Mouse (Mus musculus): ENCODE measurements around the gene Nckap5. TPM values are rescaled to one million over a fixed set of nuclear protein-coding genes. Genes with fewer than 3 reads are reported as not detected.
A peak's percentile ranks its signal among the peaks of the same experiment; 100 is the strongest.

Gene Nckap5
- polyA plus RNA-seq, 1 experiment from 2014 or later = 1.1 TPM

GRCm38 (mm10) chr1:125912601-125913600 is 917.7 kb downstream of the Nckap5 start, which contains the start of gene Lypd1:
Lypd1 (minus strand) TSS chr1:125913101.
- WGBS (ENCODE audit: insufficient replicate concordance) = 7% methylated on average over 30 of the region's 30 CpGs
- H3K9ac ChIP-seq (replicated peaks) = no peak within 1 kb of the TSS
- H3K4me1 ChIP-seq (ENCODE audit: insufficient read depth) = peaks cover 7% of the 10 kb centered on the region; the same call in 1 of the 2 replicates
- TF ChIP-seq CTCF (IDR thresholded peaks at IDR 0.05; ENCODE audit: low read depth) = no peak
- TF ChIP-seq EP300 (IDR thresholded peaks at IDR 0.05; ENCODE audit: low read depth) = no peak
- no peak for DNase-seq
- H3K9me3 ChIP-seq (ENCODE audit: low read length) = no peaks in the 10 kb centered on the region
- peak within 1 kb of the TSS; percentile 81 for H3K4me2 ChIP-seq (ENCODE audit: low read depth, low read length)
- peak within 1 kb of the TSS; percentile 43 for H3K4me3 ChIP-seq (ENCODE audit: low read depth, low read length)
- H3K27me3 ChIP-seq (ENCODE audit: insufficient read depth, low read length) = peaks cover 31% of the 10 kb centered on the region
- H3K27ac ChIP-seq (ENCODE audit: low read depth) = no peak within 1 kb of the TSS
- ATAC-seq = no peak
- H3K36me3 ChIP-seq (replicated peaks; ENCODE audit: insufficient read depth, low read length) = no peaks in the 10 kb centered on the region

DNA sequence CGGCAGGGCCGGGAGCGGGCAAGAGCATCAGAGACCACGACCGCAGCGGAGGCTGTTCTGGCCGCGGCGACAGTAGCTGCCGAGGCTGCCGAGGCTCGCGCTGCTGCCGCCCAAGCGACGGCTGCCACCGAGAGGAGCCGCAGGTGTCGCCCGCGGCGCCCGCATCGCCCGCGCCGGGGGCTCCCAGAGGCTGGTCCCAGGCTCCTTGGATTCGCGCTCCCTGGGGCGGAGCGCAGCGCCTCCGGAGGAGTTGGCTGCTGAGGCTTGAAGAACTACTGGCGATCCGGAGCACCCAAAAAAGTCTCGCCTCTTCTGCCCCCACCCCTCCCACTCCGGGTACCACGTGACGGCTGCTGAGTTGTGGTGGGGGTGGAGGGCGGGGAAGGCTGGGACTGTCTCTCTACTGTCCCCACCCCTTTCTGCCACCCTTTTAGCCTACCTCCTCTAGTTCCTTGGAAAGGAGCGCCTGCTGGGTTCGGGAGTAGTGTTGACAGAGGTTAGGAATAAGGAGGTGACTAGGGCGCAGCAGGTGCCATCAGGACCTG is 918.6 kb downstream of the Nckap5 start:
- peak; percentile 21 for DNase-seq
- under 1% methylated on average over 43 of the region's 43 CpGs for WGBS (ENCODE audit: insufficient replicate concordance)

DNA sequence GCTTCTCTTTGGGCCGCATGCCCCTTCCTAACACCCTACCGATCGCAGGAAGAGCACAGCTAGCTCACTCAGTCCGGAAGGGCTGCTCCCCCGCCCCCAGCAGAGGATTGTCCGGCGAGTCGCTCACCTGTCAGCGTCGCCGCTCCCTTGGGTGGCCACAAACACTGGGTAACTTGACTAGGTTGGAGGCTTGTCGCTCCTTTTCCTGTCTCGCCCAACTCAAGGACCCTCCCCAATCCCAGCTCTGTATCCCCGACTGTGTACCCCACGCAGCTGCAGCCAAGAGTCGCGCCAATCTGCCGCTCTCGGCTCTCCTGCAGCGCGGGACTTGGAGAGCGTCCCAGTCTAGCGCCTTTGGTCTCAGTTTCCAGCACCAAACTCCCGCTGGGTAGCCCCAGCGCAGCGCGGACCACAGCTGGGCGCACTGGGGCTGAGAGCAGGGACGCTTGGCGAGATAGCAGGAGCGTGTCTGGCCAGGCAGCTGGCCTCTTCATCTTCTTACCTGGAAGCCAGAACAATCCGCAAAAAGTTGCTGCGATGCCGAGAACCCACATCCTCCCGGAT is 919.2 kb downstream of the Nckap5 start:
- TF ChIP-seq CTCF (IDR thresholded peaks at IDR 0.05; ENCODE audit: low read depth) (no peak), EP300 (IDR thresholded peaks at IDR 0.05; ENCODE audit: low read depth) (no peak)
- DNase-seq = peak; percentile 20
- Histone ChIP-seq H3K4me2 (ENCODE audit: low read depth, low read length) (peak overlapping the region; percentile 81), H3K27me3 (ENCODE audit: insufficient read depth, low read length) (peaks cover 31% of the 10 kb centered on the region), H3K9ac (replicated peaks) (no peak overlapping the region), H3K4me3 (ENCODE audit: low read depth, low read length) (peak overlapping the region; percentile 43), H3K4me1 (ENCODE audit: insufficient read depth) (peaks cover 7% of the 10 kb centered on the region; the same call in 1 of the 2 replicates), H3K9me3 (ENCODE audit: low read length) (no peaks in the 10 kb centered on the region), H3K27ac (ENCODE audit: low read depth) (no peak overlapping the region), H3K36me3 (replicated peaks; ENCODE audit: insufficient read depth, low read length) (no peaks in the 10 kb centered on the region)
- 0 out of 2 replicates have a peak, but pooled peaks have one; percentile 19 for ATAC-seq
- under 1% methylated on average over 35 of the region's 35 CpGs for WGBS (ENCODE audit: insufficient replicate concordance)

More for the DNA sequence above, 918.6 kb downstream of the Nckap5 start:
- Histone ChIP-seq H3K4me2 (ENCODE audit: low read depth, low read length) (peak overlapping the region; percentile 81), H3K9me3 (ENCODE audit: low read length) (no peaks in the 10 kb centered on the region), H3K27me3 (ENCODE audit: insufficient read depth, low read length) (peaks cover 31% of the 10 kb centered on the region), H3K4me1 (ENCODE audit: insufficient read depth) (peaks cover 7% of the 10 kb centered on the region; the same call in 1 of the 2 replicates), H3K27ac (ENCODE audit: low read depth) (no peak overlapping the region), H3K36me3 (replicated peaks; ENCODE audit: insufficient read depth, low read length) (no peaks in the 10 kb centered on the region), H3K4me3 (ENCODE audit: low read depth, low read length) (peak overlapping the region; percentile 43), H3K9ac (replicated peaks) (no peak overlapping the region)
- TF ChIP-seq CTCF (IDR thresholded peaks at IDR 0.05; ENCODE audit: low read depth) = no peak
- no peak for TF ChIP-seq EP300 (IDR thresholded peaks at IDR 0.05; ENCODE audit: low read depth)
- ATAC-seq = peak; percentile 31; the same call in 1 of the 2 replicates

- TF ChIP-seq EP300 (IDR thresholded peaks at IDR 0.05; ENCODE audit: low read depth) (no peak), CTCF (IDR thresholded peaks at IDR 0.05; ENCODE audit: low read depth) (no peak)
- ATAC-seq (no peak), DNase-seq (no peak)
- Histone ChIP-seq H3K27me3 (ENCODE audit: insufficient read depth, low read length) (peaks cover 31% of the 10 kb centered on the region), H3K9me3 (ENCODE audit: low read length) (no peaks in the 10 kb centered on the region), H3K9ac (replicated peaks) (no peak overlapping the region), H3K36me3 (replicated peaks; ENCODE audit: insufficient read depth, low read length) (no peaks in the 10 kb centered on the region), H3K4me2 (ENCODE audit: low read depth, low read length) (peak overlapping the region; percentile 81), H3K4me3 (ENCODE audit: low read depth, low read length) (0 out of 2 replicates have a peak overlapping the region, but pooled peaks have one; percentile 43), H3K4me1 (ENCODE audit: insufficient read depth) (peaks cover 7% of the 10 kb centered on the region; the same call in 1 of the 2 replicates), H3K27ac (ENCODE audit: low read depth) (no peak overlapping the region)
- 2% methylated on average over 9 of the region's 9 CpGs for WGBS (ENCODE audit: insufficient replicate concordance)
These were observed 919.7 kb downstream of the Nckap5 start for GRCm38 (mm10) chr1:125910871-125911265.

DNA sequence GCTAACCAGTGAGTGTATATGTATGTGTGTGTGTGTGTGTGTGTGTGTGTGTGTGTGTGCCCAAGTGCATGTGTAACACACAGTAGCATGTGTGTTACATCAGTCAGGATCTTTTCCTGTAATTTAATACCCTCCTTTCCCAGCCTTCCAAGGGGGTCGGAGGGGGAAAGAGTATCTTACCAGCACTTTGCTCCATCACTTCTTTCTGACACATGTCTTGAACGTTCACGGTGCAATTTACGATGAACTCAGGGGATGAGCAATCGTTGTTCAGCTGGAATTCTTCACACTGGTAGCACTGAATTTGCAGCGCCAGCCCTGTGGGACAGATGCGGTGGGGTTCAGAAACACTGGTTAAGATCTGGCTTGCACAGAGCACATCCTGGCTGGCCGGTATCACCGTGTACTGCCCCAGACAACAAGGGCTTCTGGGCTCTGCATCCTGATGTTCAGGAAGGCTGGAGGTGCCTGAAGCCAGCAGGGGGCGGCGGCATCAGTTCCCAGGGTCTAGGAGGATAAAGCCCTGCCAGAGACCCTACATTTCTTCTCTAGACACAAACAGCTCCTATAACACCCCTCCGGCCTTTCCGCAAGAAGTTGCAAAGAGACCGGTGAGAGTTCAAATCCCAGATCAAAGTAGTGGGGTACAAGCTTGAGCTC is 920.3 kb downstream of the Nckap5 start:
- Histone ChIP-seq H3K27me3 (ENCODE audit: insufficient read depth, low read length) (peaks cover 31% of the 10 kb centered on the region), H3K27ac (ENCODE audit: low read depth) (no peak overlapping the region), H3K36me3 (replicated peaks; ENCODE audit: insufficient read depth, low read length) (no peaks in the 10 kb centered on the region), H3K4me1 (ENCODE audit: insufficient read depth) (peaks cover 7% of the 10 kb centered on the region; the same call in 1 of the 2 replicates), H3K4me3 (ENCODE audit: low read depth, low read length) (no peak overlapping the region), H3K9me3 (ENCODE audit: low read length) (no peaks in the 10 kb centered on the region), H3K4me2 (ENCODE audit: low read depth, low read length) (no peak overlapping the region), H3K9ac (replicated peaks) (no peak overlapping the region)
- TF ChIP-seq CTCF (IDR thresholded peaks at IDR 0.05; ENCODE audit: low read depth) (peak; percentile 35; the same call in 1 of the 2 replicates), EP300 (IDR thresholded peaks at IDR 0.05; ENCODE audit: low read depth) (no peak)
- DNase-seq (peak; percentile 22), ATAC-seq (no peak)
- WGBS (ENCODE audit: insufficient replicate concordance) = 16% methylated on average over 14 of the region's 14 CpGs

Measured in liver, postnatal 0 days (tissue).